Mouse (Mus musculus) left cerebral cortex, adult 9 months (tissue): Measurements from ENCODE around the gene 1700029I15Rik.
A peak's percentile ranks its signal among the peaks of the same experiment; 100 is the strongest.
"Not testable (repeated sequence)": the region's sequence is repeated elsewhere in the genome, so short reads cannot be mapped to it uniquely, and the experiment has no call there.

Experiments used
- DNase-seq, 2 experiments: peaks; one replicate each; pipeline ENCODE4 v3.0.0; 2022; ENCODE audit warnings: low spot score in 2 of 2

1700029I15Rik gene

DNA sequence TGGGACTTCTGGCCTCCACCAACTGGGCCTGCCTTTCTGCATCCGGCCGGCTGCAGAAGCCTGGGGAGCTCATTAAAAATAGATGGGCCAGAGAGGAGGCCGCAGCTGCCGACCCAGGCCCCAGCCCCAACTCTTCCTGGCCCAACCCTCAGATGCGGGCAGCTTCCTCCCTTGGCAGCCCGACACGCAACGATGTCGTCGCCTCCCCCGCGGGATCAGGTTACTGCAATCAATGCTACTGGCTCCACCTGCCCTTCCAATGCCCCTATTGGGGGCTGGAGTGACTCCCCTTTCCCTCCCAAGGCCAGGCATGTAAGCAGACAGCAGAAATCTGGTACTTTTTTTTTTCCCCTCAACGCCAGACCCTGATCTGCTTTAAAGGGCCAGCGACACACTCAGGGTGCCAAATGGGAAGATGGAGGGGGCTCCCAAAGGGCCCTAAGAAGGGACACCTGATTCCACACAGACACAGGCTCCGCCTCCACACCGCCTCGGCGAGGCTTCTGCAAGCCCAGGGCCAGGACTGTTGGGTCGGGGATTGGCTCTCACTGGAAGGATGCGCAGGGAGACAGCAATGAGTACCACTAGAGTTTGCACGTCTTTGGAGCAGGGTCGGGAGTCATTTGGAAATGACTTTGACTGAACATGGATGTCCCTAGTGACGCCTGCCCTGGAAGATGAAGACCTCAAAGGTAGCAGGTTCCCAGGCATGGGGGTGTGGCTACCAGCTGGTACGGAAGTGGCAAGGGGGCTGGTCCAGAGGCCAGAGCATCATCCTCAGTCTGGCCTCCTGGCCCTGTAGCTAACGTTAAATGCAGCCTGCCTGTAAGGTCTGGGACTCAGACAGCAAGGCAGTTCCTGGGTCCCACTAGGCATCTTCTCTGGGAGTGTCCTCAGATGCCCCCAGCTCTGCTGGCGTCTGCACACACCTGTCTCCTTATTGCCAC is 10.3 kb downstream of the 1700029I15Rik start:
- no peak for DNase-seq

DNA sequence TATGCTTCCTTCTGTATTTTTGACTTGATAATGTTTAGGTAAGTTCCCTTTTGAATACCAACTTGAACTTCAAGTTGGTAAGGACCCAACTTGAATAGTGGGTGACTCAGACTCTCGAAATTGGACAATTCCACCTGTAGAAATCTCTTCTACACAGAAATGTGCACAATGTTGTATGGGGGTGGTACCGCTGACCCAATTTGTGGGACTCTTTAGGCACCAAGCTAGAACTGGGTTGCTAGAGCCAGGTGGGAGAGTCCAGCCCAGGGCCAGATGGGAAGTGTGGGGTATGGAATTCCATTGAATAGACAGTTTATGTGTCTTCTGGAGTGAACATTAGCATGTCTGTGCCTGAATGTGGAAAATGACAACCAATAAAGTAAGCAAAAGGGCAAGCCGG is 13.2 kb downstream of the 1700029I15Rik start:
- DNase-seq, result no peak

DNA sequence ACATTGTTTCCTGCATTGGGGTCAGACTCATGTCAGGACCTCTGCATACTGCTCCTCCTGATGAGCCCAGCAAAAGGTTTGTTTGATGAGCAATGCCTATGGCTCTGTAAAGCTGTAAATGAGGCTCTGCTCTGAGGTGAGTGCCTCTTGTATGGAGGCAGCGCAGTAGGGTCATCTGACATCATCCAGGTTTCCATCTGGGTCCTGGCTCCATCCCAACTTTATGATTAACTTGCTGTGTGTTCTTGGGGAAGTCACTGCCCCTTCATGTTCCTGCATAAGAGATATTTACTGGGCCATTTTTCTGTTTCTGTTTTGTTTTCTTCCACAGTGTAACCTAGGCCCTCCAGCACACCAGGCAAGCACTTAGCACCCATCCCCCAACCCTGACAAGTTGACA is 15.1 kb downstream of the 1700029I15Rik start:
- DNase-seq, result no peak

DNA sequence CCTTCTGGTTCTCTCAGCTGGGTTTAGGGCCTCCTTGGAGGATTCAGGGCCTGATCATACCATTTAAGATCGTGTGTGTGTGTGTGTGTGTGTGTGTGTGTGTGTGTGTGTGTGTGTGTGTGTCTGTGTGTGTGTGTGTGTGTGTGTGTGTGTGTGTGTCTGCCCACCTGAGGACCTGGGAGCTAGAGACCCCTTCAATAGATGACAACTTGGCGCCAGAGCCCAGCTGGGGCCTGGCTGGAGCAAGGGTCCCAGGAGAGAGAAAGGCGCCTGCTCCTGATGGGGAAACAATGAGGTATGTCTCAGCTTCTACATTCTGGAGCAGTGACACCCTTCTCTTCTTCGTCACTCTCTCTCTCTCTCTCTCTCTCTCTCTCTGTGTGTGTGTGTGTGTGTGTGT is 17.5 kb downstream of the 1700029I15Rik start:
- not testable (repeated sequence) for DNase-seq

DNA sequence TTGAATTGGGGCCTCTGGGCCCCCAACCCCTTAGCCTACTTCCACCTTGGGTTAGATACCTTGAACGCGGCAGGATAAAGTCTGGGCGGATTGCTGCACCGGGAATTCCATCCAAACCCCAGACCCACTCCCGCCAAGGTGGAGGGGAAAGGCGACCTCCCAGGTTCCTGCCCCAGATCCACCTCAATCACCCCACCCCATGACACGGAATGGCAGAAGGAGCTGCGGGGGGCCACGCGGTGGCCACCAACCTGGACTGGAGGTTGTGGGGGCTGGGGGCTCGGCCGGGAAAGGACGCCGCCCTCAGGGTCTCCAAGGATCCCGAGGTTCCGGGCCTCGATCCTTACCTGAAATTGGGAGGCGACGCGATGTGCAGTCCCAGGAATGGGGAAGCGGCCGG is 18.3 kb downstream of the 1700029I15Rik start:
- DNase-seq, result no peak

DNA sequence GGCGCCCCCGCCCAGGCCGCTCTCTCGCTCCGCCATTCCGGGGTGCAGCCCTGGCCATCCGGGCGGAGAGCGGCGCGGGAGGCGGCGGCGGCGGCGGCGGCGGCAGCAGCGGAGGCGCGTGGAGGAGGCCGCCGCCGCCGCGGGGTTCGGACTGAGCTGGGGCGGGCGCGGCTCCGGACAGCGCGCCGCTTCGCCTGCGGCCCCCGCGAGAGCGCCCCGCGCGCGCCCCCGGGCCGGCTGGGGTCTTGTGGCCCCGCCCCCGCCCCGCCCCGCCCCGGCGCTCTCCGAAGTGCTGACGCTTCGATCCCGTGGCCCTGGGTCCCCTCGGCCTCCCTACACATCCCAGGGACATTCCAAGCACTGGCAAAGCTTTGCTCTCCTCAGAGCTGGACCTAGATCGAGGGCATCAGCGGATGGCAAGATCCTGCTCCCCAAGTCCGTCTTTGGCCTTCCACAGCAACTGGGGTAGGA is 18.8 kb downstream of the 1700029I15Rik start, which contains the start of gene Mapk8ip1:
Gene Mapk8ip1 (minus strand): TSS at position 173 of the 471 bp plus-strand sequence.
- DNase-seq, result no peak

DNA sequence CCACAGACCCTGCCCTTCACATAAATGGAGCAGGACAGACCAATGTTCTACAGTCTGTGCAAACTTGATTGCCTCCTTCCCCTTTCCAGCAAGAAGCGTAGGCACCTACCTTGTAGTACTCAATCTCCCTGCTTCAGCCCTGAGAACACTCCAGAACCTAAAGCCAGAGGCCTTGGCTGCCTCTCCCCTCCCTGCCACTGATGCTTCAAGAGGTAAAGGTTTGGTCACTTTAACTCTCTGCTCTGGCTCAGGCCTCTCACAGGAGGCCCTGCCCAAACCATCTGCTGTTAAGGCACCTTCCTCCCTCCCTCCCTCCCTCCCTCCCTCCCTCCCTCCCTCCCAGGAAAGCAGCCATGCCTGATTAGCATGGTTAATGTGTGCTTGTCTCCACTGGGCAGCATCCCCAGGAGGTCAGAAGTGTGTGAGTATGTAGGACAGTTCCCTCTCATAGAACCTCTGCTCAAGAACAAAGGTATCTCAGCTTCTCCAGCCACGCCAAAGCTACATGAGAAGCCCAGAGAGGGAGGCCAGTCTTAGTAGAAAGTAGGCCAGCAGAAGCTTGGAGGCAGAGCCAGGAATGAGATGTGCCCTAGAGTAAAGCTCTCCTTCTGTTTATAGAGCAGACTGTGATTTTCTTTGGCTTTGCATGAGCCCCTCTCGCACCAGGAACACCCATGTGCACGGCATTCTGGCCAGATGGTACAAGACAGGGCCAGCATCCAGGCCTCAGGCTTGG is 20.4 kb downstream of the 1700029I15Rik start:
- no peak for DNase-seq

DNA sequence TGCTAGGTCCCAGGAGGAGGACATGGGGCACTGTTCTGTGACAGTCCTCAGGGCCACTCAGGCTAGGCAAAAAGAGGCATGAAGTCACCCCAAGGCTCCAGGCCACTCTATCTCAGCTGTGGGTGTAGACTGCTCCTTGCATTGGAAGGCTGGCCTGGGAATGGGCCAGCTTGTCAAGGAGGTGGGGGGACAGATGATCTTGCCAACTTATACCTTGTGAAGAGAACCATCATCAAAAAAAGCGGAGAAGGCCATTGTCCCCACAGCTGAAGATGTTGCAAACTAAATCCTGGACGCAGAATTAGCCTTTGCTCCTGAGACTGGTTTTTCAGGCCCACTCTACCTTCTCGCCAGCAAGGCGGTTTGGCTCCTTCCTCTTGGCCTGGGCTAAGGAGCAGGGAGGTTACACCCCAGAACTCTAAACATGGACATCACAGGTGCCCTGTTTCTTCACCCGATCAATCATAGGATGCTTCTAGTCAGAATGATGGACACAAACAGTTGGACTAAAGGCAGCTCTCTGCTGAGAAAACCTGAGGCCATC is 21.5 kb downstream of the 1700029I15Rik start:
- no peak for DNase-seq

DNA sequence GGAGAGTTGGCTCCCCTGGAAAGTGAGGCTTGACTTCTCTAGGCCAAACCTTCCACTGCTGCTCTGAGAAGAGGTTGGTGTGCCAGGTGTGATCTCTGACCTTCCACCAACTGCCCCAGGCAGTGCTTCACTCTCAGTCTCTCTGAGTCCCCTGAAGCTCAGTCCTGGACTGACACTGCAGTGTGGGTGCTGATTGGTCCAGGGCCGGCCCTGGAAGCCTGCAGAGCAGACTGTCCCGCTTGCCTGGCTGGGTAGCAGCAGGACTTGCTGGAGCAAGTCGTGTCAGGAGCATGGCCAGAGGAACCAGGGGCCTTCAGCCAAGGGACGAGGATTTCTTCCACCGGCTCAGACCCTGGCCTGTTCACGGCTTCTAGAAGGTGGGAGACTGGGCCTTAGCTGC is 22.4 kb downstream of the 1700029I15Rik start:
- no peak for DNase-seq

DNA sequence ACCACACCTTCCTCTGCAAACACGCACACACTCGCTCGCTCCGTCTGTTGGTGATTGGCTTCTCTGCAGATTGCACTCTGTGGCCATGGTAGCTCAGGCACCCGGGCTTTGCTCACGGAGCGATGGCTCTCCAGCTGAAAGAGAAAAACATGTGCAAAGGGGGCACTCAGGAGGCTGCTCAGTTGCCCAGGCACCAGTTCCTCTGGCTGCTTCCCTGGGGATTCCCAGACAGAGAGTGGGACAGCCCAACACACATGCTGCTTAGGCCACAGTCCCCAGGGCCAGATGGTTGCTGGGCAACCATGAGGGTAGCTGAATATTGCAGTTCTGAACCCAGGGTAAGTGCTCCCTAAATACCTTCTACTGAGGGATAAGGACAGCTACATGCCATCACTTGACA is 23.3 kb downstream of the 1700029I15Rik start:
- DNase-seq, result no peak

DNA sequence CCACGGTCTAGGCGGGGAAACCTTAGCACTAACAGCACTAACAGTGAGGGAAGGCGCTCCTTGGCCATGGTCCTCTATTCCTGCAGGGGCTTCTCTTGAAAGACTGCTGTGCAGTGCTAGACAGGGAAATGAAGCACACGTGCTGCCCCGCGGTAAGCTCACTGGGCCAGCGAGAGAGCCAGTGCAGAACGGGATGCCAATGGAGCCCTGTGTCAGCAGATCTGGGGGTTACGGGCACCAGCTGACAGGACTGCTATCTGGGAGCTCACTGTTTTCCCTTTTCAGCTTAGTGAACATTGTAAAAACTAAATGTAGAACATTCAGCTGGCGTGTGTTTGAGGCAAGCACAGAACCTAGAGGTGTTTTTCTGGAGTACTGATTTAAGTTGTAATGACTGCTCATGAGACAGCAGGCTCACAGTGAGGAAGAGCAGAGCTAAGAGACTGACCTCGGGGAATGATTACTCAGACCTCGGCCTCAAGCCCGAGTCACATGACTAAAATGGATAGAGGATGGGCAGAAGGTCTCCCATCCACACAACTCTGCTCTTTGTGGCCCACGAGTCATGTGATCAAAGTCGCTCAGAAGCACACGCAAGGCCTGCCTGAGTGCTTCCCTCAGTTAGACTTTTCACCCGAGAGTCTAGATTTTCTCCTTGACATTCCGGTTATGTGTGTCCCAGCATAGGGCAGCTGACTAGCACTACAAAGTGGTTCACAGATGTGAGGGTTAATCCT is 26.1 kb downstream of the 1700029I15Rik start:
- no peak for DNase-seq

DNA sequence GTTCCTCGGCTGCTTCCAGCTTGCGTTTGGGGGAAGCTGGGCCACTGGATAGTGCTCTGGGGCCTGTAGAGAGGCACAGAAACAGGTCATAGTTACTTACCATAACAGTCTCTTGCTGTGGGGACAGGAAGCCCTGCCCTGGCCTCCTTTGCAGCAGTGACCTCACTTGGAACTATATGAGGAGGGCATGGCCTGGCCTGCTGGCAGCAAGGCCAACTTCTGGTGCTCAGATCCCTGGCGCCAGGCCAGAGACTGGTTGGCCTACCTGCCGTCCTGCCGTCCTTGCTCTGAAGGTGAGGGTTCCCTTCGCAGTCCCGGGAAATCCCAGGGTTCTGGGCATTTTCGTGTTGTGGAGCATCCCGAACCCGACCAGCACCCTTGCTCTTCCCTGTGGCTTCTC is 29.4 kb downstream of the 1700029I15Rik start:
- no peak for DNase-seq

DNA sequence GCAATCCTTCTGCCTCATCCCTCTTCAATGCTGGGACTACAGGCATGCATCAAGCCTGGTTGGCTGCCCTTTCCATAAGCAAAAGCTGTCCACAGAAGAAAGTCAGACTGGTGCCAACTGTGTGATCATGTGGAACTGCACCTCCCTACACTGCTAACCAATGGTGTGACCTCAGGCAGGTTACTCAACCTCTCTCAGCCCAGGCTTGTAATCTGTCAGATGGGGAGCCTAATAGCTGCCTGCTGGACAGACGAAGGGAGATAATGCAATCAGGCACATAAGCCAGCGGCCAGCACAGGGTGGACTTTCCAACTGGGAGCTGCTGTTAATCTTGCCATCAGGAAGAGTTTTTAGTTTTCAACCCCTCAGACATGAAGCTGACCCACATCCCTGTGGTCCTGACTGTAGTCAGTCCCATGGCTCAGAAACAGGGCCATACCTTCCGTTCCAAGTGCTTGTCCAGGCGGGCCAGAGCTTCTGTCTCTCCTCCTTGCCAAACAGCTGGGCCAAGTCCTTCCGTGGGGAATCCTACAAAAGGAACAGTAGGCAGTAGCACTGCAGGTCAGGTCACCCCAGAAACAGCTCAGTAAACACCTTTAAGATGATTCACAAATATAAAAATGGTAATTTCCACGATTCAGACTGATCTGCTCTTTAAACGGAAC is 39.5 kb downstream of the 1700029I15Rik start:
- DNase-seq, result no peak

DNA sequence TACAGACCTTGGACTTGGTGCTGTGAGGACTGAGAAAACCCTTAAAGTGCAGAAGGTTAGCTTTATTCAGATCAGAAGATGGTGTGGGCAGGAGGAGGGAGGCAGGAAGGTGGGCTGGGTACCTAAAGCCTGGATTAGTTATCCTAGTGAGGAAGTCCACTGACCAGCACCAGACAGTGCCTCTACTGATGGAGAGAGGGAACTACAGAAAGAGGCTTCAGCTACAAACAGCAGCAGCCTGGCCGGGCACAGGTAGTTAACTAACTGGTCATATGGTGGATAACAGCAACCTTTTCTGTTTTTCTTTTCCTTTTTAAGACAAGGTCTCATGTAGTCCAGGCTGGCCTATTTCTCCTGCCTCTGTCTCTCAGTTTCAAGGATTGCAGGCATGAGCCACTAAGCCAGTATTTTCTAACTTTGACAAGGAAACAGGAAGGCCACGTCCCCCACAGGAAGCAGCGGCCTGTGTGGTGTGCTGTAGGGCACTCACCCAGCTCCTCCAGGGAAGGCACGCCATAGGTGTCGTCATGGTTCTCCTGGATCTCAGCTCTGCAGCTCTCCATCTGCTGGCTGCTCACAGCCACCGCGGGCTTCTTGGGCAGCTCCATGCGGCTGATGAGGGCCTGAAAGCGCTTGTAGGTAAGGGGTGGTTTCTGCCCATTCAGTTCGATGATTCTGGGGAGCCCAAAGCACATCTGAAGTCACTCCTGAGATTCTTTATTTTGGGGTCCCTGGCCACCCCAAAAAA is 40.2 kb downstream of the 1700029I15Rik start:
- no peak for DNase-seq

DNA sequence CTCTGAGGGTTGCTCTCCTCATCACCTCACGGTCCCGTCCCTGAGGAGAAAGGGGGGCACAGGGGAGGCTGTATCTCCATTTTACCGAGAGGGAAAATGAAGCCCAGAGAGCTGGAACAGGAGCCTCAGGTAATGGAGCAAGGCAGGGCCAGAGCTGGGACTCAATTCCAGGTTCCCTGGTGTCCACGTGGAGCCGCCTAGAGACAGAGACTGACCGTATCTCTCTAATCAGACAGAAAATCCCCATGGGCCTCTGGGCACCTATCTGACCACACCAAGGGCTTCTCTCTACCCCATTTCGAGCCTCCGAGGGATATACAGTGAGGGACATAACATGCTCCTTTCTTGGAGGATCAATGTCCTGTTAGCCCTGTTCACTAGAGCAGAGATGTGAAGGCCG is 40.8 kb downstream of the 1700029I15Rik start:
- no peak for DNase-seq

DNA sequence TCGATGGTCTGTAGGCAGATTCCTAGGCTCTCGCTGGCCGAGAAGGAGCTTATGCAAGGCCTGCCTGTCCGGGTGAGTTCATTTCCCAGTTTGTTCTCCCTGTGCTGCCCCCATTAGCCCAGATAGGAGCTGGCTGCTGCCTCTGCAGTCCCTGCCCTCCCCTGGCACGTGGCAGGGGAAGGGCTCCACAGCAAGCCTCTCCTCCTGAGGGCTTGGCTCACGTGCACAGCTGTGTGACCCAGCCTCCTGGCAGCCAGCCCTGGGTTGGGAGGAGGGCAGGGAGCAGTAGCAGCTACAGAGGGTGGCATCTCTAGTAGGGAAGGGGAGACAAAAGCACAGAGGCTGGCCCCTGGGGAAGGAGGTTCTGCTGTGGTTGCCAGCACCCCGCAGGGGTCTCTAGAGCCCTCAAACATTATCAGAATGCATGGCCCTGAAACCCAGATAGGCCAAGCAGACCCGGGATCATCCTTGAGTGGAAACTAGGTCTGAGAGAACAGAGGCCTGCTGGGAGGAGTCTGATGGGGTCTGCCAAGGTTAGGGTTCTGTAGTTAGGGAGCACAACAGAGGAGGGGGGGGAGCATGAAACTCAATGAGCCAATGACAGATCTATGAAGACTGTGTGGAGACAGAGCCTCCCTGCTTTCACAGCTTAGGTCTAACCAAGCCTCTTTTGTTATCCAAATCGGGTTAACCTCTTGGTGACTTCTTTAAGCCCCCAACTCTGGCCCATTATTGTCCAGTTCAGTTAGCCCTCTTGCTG is 41.5 kb downstream of the 1700029I15Rik start:
- DNase-seq, result peak; percentile 83 to 88

DNA sequence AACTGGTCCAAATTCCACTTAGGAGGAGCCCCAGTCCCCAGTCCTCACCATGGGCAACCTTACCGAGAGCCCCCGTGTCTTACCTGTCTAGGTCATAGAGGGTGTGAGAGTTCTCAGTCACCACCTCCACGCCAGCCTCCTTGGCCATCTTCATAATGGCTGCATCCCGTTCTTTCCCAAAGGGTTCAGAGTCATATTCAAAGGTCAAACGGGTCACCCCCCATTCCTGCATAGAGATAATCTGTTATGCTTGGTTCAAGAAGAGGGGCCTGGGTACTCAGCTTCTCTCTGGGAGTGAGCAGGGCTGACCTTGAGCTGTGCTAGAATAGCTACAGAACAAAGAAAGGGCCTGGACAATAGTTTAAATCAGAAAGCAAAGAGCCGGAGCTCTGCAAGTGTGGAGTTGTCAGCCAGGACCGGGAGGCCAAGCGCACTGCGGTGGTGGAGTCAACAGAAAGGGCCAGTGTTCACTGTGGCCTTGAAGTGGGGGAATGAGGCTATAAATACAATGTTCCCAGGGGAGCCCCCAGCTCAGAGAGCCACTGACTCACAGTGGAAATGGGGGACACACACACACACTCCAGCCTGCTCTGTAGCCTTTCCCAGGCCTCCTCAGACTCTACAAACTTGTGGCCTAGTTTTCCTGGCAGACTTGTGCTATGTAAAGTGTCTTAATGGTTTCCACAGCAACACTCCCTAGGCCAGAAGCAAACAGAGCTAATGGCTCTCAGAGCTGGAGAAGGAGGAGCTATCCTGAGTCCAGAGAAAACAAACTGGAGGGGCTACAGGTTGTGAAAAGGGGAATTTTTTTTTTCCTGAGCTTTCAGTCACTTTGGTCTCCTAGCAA is 42.3 kb downstream of the 1700029I15Rik start:
- DNase-seq, result peak in 1 of 2 experiments; percentile 72

DNA sequence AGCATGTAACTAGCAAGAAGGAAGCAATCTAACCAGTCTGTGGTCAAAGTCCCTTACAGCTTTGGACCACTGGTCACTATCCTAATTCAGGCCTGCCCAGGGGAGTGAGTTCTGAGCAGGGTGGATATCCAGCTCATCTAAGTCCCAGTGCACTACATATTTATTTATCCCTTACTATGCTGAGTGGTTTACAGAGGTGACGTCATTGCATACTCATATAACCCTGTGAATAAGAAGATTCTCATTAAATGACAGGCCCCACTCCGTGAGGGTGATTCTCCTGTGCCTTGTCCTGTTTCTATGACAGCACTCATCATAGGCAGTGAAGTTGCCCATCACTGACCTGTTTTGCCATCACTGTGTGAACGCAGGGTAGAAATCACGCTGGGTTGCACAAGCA is 43.0 kb downstream of the 1700029I15Rik start:
- no peak for DNase-seq

DNA sequence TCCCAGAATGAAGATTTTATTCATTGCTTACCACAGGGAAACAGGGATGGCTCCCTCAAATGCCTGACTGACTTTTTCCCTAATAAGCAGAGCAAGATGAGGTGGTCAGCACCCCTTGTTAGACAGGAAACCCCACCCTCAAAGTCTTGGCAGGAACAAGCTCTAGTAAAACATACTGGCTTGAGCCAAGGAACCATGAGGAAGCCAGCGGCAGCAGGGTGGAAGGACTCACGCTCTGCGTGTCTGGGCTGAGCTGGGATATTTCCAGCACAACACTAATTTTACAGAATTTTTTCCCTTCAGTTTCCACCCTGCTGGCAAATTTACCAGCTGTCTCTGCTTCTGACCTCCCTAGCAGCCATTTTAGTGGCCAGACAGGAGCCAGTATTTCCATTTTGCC is 44.1 kb downstream of the 1700029I15Rik start:
- DNase-seq, result no peak
